Mouse (Mus musculus): ENCODE measurements around the gene Slc46a2. TPM values are rescaled to one million over a fixed set of nuclear protein-coding genes. Genes with fewer than 3 reads are reported as not detected.

The Slc46a2 gene
- total RNA-seq (2023), result not detected in 4 replicates

GRCm38 (mm10) chr4:59914608-59915403, at the start of gene Slc46a2:
Gene Slc46a2, minus strand, starts transcription at chr4:59915056.

GRCm38 (mm10) chr4:59963405-59964344, 48.8 kb upstream of the Slc46a2 start, which contains the start of gene Mup6:
Gene Mup6, plus strand, starts transcription at chr4:59964294.

GRCm38 (mm10) chr4:59960610-59961009, 45.8 kb upstream of the Slc46a2 start, which contains the start of gene Mup4:
Gene Mup4, minus strand, starts transcription at chr4:59960710.

Other genes with a start within 250 kb of the Slc46a2 start
- 35.7 to 42.4 TPM (median 40.7 TPM) in 4 replicates for gene Inip, start 113.5 kb downstream of the Slc46a2 start, total RNA-seq (2023)
- 128 to 133 TPM (median 130 TPM) in 4 replicates for gene Snx30, start 109.2 kb downstream of the Slc46a2 start, total RNA-seq (2023)
- gene Mup4, start 45.7 kb upstream of the Slc46a2 start, total RNA-seq (2023), result not detected in 4 replicates
- not detected in 4 replicates for gene Mup6, start 49.2 kb upstream of the Slc46a2 start, total RNA-seq (2023)
- not detected in 4 replicates for gene Mup7, start 155.4 kb upstream of the Slc46a2 start, total RNA-seq (2023)
- gene Mup2, start 239.2 kb upstream of the Slc46a2 start, total RNA-seq (2023), result not detected in 4 replicates

Measured in B cell, adult 62 days (primary cell).